Mouse (Mus musculus): ENCODE measurements around the gene Il31ra. TPM values are rescaled to one million over a fixed set of nuclear protein-coding genes. Genes with fewer than 3 reads are reported as not detected.
"Not testable (repeated sequence)": the region's sequence is repeated elsewhere in the genome, so short reads cannot be mapped to it uniquely, and the experiment has no call there.

The Il31ra gene
- polyA plus RNA-seq (2015; fragmentation: Nextera tagmentation; extraction: Ambion mirVana): 0.40 and 0.43 TPM in 2 replicates

- not testable (repeated sequence) for H3K9ac ChIP-seq (replicated peaks; ENCODE audit: low read depth, low read length); H3K27ac ChIP-seq (ENCODE audit: low read length); H3K9me3 ChIP-seq (ENCODE audit: control insufficient read depth, low read length); H3K4me2 ChIP-seq (ENCODE audit: low read length); H3K4me1 ChIP-seq (replicated peaks; ENCODE audit: control insufficient read depth, insufficient read depth, low read length); H3K36me3 ChIP-seq (ENCODE audit: control insufficient read depth, insufficient read depth); H3K27me3 ChIP-seq (replicated peaks; ENCODE audit: control insufficient read depth, insufficient read depth, low read length); ATAC-seq; H3K4me3 ChIP-seq (replicated peaks; ENCODE audit: low read length)
- 97% methylated on average over 3 of the region's 8 CpGs for WGBS
Measured at GRCm38 (mm10) chr13:112594260-112594659, at the start of gene Il31ra. TSS of gene Il31ra (minus strand) at chr13:112594360.

- WGBS: 84% methylated on average over 3 of the region's 3 CpGs
- H3K27ac ChIP-seq (ENCODE audit: low read length): no peak overlapping the region
- ATAC-seq: no peak
- H3K9ac ChIP-seq (replicated peaks; ENCODE audit: low read depth, low read length): no peak overlapping the region
- H3K27me3 ChIP-seq (replicated peaks; ENCODE audit: control insufficient read depth, insufficient read depth, low read length): no peaks in the 10 kb centered on the region
- H3K4me1 ChIP-seq (replicated peaks; ENCODE audit: control insufficient read depth, insufficient read depth, low read length): no peaks in the 10 kb centered on the region
- H3K36me3 ChIP-seq (ENCODE audit: control insufficient read depth, insufficient read depth): no peaks in the 10 kb centered on the region
- H3K4me2 ChIP-seq (ENCODE audit: low read length): no peak overlapping the region
- H3K4me3 ChIP-seq (replicated peaks; ENCODE audit: low read length): no peak overlapping the region
- no peaks in the 10 kb centered on the region for H3K9me3 ChIP-seq (ENCODE audit: control insufficient read depth, low read length)
Measured at GRCm38 (mm10) chr13:112642897-112643296, 48.7 kb upstream of the Il31ra start.

DNA sequence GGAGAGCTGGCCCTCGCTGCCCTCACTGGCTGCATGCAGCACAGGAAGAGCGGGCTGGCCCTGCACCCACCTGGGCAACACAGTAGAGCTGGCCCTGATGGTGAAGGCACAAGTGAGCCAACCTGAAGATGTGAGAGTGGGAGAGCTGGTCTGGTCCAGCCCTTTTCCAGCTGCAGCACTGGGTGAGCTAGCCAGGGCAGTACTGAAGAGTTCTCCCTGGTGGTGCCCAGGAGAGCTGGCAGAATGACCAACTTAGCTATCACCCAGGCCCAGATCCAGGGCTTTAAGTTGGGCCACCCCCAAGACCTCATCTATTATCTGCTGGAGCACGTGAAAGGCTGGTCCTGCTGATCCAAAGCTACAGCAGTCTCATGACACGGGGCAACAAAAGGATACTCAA, 45.0 kb upstream of the Il31ra start:
- H3K9me3 ChIP-seq (ENCODE audit: control insufficient read depth, low read length): no peaks in the 10 kb centered on the region
- no peak overlapping the region for H3K4me2 ChIP-seq (ENCODE audit: low read length)
- no peak overlapping the region for H3K9ac ChIP-seq (replicated peaks; ENCODE audit: low read depth, low read length)
- no peaks in the 10 kb centered on the region for H3K27me3 ChIP-seq (replicated peaks; ENCODE audit: control insufficient read depth, insufficient read depth, low read length)
- no peak for ATAC-seq
- 65% methylated on average over 4 of the region's 4 CpGs for WGBS
- no peaks in the 10 kb centered on the region for H3K36me3 ChIP-seq (ENCODE audit: control insufficient read depth, insufficient read depth)
- no peak overlapping the region for H3K27ac ChIP-seq (ENCODE audit: low read length)
- H3K4me1 ChIP-seq (replicated peaks; ENCODE audit: control insufficient read depth, insufficient read depth, low read length): no peaks in the 10 kb centered on the region
- no peak overlapping the region for H3K4me3 ChIP-seq (replicated peaks; ENCODE audit: low read length)

DNA sequence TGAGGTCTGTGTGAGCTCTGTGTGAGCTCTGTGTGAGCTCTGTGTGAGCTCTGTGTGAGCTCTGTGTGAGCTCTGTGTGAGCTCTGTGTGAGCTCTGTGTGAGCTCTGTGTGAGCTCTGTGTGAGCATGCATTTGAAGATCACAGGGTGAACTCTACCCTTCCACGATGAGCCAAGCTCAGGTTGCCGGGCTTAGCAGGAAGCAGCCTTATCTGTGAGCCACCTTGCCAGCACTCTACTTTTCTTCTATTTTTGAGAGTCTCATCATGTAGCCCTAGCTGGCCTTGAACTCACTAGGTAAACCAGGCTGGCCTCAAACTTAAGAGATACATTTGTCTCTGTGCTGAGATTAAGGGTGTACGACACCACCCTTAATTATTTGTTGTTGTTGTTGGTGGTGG, 42.3 kb upstream of the Il31ra start:
- Histone ChIP-seq H3K27ac (ENCODE audit: low read length) (no peak overlapping the region), H3K4me2 (ENCODE audit: low read length) (no peak overlapping the region), H3K9me3 (ENCODE audit: control insufficient read depth, low read length) (no peaks in the 10 kb centered on the region), H3K9ac (replicated peaks; ENCODE audit: low read depth, low read length) (no peak overlapping the region), H3K36me3 (ENCODE audit: control insufficient read depth, insufficient read depth) (no peaks in the 10 kb centered on the region), H3K27me3 (replicated peaks; ENCODE audit: control insufficient read depth, insufficient read depth, low read length) (no peaks in the 10 kb centered on the region), H3K4me3 (replicated peaks; ENCODE audit: low read length) (no peak overlapping the region), H3K4me1 (replicated peaks; ENCODE audit: control insufficient read depth, insufficient read depth, low read length) (no peaks in the 10 kb centered on the region)
- WGBS: 47% methylated on average over 3 of the region's 3 CpGs
- ATAC-seq: no peak

- no peak overlapping the region for H3K4me2 ChIP-seq (ENCODE audit: low read length)
- WGBS: 74% methylated on average over 7 of the region's 7 CpGs
- ATAC-seq: no peak
- H3K4me1 ChIP-seq (replicated peaks; ENCODE audit: control insufficient read depth, insufficient read depth, low read length): no peaks in the 10 kb centered on the region
- H3K9ac ChIP-seq (replicated peaks; ENCODE audit: low read depth, low read length): no peak overlapping the region
- H3K9me3 ChIP-seq (ENCODE audit: control insufficient read depth, low read length): no peaks in the 10 kb centered on the region
- no peaks in the 10 kb centered on the region for H3K36me3 ChIP-seq (ENCODE audit: control insufficient read depth, insufficient read depth)
- no peak overlapping the region for H3K27ac ChIP-seq (ENCODE audit: low read length)
- no peaks in the 10 kb centered on the region for H3K27me3 ChIP-seq (replicated peaks; ENCODE audit: control insufficient read depth, insufficient read depth, low read length)
- H3K4me3 ChIP-seq (replicated peaks; ENCODE audit: low read length): no peak overlapping the region
Measured at GRCm38 (mm10) chr13:112635174-112635837, 41.1 kb upstream of the Il31ra start.

GRCm38 (mm10) chr13:112625566-112625965, 31.4 kb upstream of the Il31ra start:
- Histone ChIP-seq H3K4me3 (replicated peaks; ENCODE audit: low read length) (no peak overlapping the region), H3K27me3 (replicated peaks; ENCODE audit: control insufficient read depth, insufficient read depth, low read length) (no peaks in the 10 kb centered on the region), H3K4me2 (ENCODE audit: low read length) (no peak overlapping the region), H3K9ac (replicated peaks; ENCODE audit: low read depth, low read length) (no peak overlapping the region), H3K4me1 (replicated peaks; ENCODE audit: control insufficient read depth, insufficient read depth, low read length) (no peaks in the 10 kb centered on the region), H3K27ac (ENCODE audit: low read length) (no peak overlapping the region), H3K9me3 (ENCODE audit: control insufficient read depth, low read length) (no peaks in the 10 kb centered on the region), H3K36me3 (ENCODE audit: control insufficient read depth, insufficient read depth) (no peaks in the 10 kb centered on the region)
- ATAC-seq: no peak

DNA sequence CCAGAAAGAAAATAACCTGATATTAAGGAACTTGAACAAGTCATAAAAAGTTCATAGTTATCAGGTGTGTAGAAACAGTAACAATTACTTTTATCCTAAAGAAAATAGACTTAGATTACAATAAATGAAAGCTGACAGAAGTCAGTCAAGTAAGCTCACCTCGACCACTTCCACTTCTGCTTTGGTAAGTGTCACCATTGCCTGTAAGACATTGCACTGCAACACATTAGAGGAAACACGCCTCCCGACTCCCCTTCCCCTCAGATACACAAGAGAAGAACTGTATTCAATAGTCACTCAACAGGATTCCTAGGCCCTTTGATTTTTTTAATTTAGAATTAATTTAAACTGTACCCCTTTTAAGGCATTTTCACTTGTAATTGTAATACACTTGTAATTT, 30.5 kb upstream of the Il31ra start:
- H3K4me1 ChIP-seq (replicated peaks; ENCODE audit: control insufficient read depth, insufficient read depth, low read length): no peaks in the 10 kb centered on the region
- H3K27me3 ChIP-seq (replicated peaks; ENCODE audit: control insufficient read depth, insufficient read depth, low read length): no peaks in the 10 kb centered on the region
- H3K36me3 ChIP-seq (ENCODE audit: control insufficient read depth, insufficient read depth): no peaks in the 10 kb centered on the region
- no peak overlapping the region for H3K27ac ChIP-seq (ENCODE audit: low read length)
- H3K4me3 ChIP-seq (replicated peaks; ENCODE audit: low read length): no peak overlapping the region
- ATAC-seq: no peak
- H3K4me2 ChIP-seq (ENCODE audit: low read length): no peak overlapping the region
- H3K9me3 ChIP-seq (ENCODE audit: control insufficient read depth, low read length): no peaks in the 10 kb centered on the region
- H3K9ac ChIP-seq (replicated peaks; ENCODE audit: low read depth, low read length): no peak overlapping the region
- 79% methylated on average over 3 of the region's 3 CpGs for WGBS

- Histone ChIP-seq H3K36me3 (ENCODE audit: control insufficient read depth, insufficient read depth) (no peaks in the 10 kb centered on the region), H3K4me2 (ENCODE audit: low read length) (no peak overlapping the region), H3K9me3 (ENCODE audit: control insufficient read depth, low read length) (no peaks in the 10 kb centered on the region), H3K4me1 (replicated peaks; ENCODE audit: control insufficient read depth, insufficient read depth, low read length) (no peaks in the 10 kb centered on the region), H3K4me3 (replicated peaks; ENCODE audit: low read length) (no peak overlapping the region), H3K27ac (ENCODE audit: low read length) (no peak overlapping the region), H3K9ac (replicated peaks; ENCODE audit: low read depth, low read length) (no peak overlapping the region), H3K27me3 (replicated peaks; ENCODE audit: control insufficient read depth, insufficient read depth, low read length) (no peaks in the 10 kb centered on the region)
- WGBS: 61% methylated on average over 7 of the region's 7 CpGs
- no peak for ATAC-seq
Measured at GRCm38 (mm10) chr13:112623656-112624055, 29.5 kb upstream of the Il31ra start.

DNA sequence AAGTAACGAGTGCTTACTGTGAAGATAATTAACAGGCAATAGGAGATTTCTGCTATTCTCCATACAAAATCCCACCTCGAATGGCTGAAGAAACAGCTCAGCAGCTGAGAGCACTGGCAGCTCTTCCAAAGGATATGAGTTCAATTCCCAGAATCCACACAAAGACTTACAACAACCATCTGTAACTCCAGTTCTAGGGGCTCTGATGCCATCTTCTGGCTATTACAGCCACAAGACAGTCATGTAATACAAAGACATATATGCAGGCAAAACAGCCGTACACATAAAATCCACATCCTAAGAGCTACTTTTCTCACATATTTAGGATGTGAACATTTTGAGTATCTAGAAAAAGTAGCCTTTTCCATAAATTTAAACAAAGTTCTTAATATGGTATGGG, 27.4 kb upstream of the Il31ra start:
- Histone ChIP-seq H3K9ac (replicated peaks; ENCODE audit: low read depth, low read length) (no peak overlapping the region), H3K4me3 (replicated peaks; ENCODE audit: low read length) (no peak overlapping the region), H3K4me1 (replicated peaks; ENCODE audit: control insufficient read depth, insufficient read depth, low read length) (no peaks in the 10 kb centered on the region), H3K9me3 (ENCODE audit: control insufficient read depth, low read length) (no peaks in the 10 kb centered on the region), H3K36me3 (ENCODE audit: control insufficient read depth, insufficient read depth) (no peaks in the 10 kb centered on the region), H3K4me2 (ENCODE audit: low read length) (no peak overlapping the region), H3K27ac (ENCODE audit: low read length) (no peak overlapping the region), H3K27me3 (replicated peaks; ENCODE audit: control insufficient read depth, insufficient read depth, low read length) (no peaks in the 10 kb centered on the region)
- no peak for ATAC-seq
- WGBS: 60% methylated on average over 3 of the region's 3 CpGs

DNA sequence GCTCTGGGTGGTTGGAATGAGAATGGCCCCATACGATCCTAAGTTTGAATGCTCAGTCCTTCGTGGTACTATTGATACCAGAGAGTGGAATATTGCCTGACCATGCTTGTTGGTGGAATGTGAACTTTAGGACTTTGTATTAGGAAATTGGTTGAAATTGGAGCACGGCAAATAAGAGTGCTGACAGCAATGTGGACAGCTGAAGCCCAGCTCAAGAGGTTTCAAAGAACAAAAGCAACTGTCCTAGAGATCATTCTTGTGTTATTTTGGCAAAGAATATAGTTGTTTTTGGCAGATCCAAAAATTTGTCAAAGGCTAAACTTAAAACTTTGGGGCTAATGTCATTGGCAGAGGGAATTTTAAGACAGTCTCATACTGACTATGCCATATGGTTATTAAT, 14.4 kb upstream of the Il31ra start:
- Histone ChIP-seq H3K4me3 (replicated peaks; ENCODE audit: low read length) (no peak overlapping the region), H3K9ac (replicated peaks; ENCODE audit: low read depth, low read length) (no peak overlapping the region), H3K36me3 (ENCODE audit: control insufficient read depth, insufficient read depth) (no peaks in the 10 kb centered on the region), H3K27me3 (replicated peaks; ENCODE audit: control insufficient read depth, insufficient read depth, low read length) (no peaks in the 10 kb centered on the region), H3K9me3 (ENCODE audit: control insufficient read depth, low read length) (no peaks in the 10 kb centered on the region), H3K4me2 (ENCODE audit: low read length) (no peak overlapping the region), H3K4me1 (replicated peaks; ENCODE audit: control insufficient read depth, insufficient read depth, low read length) (no peaks in the 10 kb centered on the region), H3K27ac (ENCODE audit: low read length) (no peak overlapping the region)
- WGBS: 92% methylated on average over 3 of the region's 3 CpGs
- no peak for ATAC-seq
